Mouse (Mus musculus) cerebellum, postnatal 4 days (tissue): ENCODE results near the gene Orc1.

Experiments used
- DNase-seq, 2 experiments: peaks; one replicate each; pipeline ENCODE4 v3.0.0; 2022; ENCODE audit warnings: low spot score in 2 of 2, mixed read lengths in 1 of 2

Gene Orc1

GRCm38 (mm10) chr4:108578840-108579742 lies at the start of gene Orc1, which contains the start of gene Prpf38a:
Orc1 (plus strand) TSS chr4:108579423.
Prpf38a (minus strand) TSS chr4:108579336.
- DNase-seq, result peak; percentile 88 to 97

GRCm38 (mm10) chr4:108539701-108540100 lies 39.5 kb upstream of the Orc1 start:
- no peak for DNase-seq

- no peak for DNase-seq
These were observed 14.2 kb upstream of the Orc1 start for GRCm38 (mm10) chr4:108565026-108565425.

GRCm38 (mm10) chr4:108572644-108573043 lies 6.6 kb upstream of the Orc1 start:
- DNase-seq, result no peak

- DNase-seq, result no peak
These were observed 654 bp downstream of the Orc1 start for GRCm38 (mm10) chr4:108579743-108580411.

GRCm38 (mm10) chr4:108593376-108593775 lies 14.2 kb downstream of the Orc1 start:
- no peak for DNase-seq

DNA sequence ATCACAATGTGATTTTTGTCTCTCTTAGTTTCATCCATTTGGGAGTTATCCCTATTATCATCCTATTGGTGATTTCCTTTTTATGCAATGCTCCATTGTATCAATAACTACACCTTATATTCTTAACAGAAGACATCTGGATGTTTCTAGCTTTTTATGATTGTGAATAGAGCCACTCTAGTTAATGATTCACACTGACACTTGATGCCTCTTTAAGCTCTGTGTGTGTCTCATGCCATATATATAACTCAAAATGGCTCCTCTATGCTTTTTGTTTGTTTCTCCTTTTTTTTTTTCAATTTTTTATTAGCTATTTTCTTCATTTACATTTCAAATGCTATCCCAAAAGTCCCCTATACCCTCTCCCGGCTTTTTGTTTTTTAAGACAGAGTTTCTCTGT lies 16.6 kb downstream of the Orc1 start:
- DNase-seq, result no peak

DNA sequence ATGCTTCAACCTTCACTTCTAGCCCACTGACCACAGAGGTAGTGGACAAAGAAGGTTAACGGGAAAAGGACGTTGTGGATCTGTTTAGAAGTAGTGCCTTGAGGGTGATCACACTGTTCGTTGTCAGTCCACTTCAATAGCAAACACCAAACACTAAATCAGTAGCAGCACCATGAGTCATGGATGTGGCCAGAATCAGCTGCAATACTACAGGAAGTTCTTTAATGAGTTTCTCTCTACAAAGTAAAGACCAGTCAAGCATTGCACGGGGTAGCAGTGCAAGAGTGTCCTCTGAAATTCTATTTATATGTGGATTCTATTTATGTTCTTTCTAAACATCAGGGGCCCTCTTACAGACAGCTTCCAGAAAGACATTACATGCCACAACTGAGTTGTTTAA lies 19.1 kb downstream of the Orc1 start:
- no peak for DNase-seq

- DNase-seq, result no peak
These were observed 22.6 kb downstream of the Orc1 start for GRCm38 (mm10) chr4:108601870-108602269.

- no peak for DNase-seq
These were observed 29.4 kb downstream of the Orc1 start for GRCm38 (mm10) chr4:108608651-108609050.

DNA sequence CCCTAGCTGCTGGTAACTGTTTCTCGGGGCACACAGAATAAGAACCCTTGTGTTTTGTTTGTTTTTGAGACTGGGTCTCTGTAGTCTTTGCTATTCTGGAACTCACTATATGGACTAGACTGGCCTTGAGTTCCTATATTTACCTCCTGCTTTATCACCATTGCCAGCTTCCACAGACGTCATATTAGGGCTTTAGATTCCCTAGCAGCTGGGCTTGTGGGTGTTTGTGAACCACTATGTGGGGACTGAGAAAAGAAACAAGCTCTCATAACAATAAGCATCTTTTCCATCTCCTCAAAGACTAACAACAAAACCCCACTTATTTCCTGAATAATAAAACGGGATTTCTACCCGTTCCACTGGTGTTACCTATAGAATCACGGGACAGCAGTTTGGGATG lies 31.7 kb downstream of the Orc1 start:
- no peak for DNase-seq

GRCm38 (mm10) chr4:108618586-108618985 lies 39.4 kb downstream of the Orc1 start:
- DNase-seq, result no peak

DNA sequence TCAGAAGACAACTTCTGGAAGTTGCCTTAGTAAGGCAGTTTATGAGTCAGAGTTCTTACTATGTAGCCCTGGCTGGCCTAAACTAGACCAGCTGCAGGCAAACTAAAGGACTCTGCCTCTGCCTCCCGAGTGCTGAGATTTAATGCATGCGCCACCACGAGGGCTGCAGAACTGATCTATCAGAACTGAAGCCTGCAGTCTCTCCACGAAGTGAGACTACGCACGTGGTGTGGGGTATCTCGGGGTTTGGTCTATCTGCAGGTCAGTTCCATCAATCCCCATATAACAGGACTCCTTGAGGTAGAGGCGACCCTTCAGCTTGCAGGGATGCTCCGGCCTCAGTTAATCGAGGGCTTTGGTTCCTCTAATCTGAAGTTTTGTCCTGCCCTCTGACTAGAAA lies 39.9 kb downstream of the Orc1 start:
- no peak for DNase-seq

DNA sequence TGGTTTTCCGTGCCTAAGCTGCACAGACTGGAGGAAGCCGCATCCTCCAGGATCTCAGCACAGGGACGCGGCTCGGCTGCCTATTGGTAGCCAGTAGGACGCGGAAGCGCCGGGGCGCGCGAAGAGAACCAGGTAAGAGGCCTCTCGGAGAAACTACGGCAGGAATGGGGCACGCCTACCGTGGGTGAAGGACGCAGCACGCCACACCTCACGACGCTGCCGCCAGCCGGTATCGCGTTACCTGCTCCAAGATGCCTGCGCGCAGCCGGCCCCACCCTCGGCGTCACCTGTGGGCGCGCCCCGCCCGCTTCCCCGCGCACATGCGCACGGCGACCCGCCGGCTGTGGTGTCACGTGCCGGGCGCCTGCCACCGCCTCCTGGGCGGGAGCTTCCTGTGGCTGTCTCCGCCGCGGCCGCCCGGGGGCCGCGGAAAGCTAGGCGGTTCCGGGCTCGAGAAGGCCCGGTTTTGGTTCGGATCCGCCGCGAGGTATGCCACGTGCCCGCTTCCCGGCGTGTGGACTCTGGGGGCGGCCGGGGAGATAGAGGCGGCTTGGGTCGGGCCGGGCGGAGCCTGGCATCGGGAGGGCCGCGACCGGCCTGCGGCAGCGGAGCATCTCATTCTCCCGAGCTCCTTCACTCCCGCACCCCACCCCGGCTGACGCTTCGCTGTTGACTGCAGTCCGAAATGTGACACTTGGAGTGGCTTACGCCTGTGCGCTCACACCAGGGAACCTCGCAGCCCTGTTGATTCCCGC lies 40.5 kb downstream of the Orc1 start, which contains the start of gene Cc2d1b:
TSS of gene Cc2d1b (plus strand) at position 354 of the 755 bp plus-strand sequence.
- DNase-seq, result peak; percentile 70 to 85

GRCm38 (mm10) chr4:108620536-108620935 lies 41.3 kb downstream of the Orc1 start:
- DNase-seq, result no peak

DNA sequence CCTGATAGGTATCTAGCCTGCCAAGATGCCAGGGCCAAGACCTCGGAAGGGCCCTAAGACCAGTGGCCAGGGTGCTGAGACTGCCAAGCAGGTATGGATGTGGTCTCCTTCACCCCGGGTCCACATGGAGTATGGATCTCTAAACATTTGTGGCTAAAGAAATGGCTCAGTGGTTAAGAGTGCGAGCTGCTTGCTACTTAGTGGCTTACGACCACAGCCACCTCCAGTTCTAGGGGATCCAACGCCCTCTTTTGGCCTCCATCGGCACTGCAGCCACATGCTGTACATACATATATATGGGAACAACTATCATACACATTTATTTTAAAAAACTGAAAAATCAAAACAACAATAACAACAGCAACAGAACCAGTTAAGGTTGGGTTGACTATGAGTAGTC lies 42.3 kb downstream of the Orc1 start:
- no peak for DNase-seq

GRCm38 (mm10) chr4:108627066-108627465 lies 47.8 kb downstream of the Orc1 start:
- DNase-seq, result no peak

- DNase-seq, result no peak
These were observed 50.2 kb downstream of the Orc1 start for GRCm38 (mm10) chr4:108629363-108629880.

- no peak for DNase-seq
These were observed 50.9 kb downstream of the Orc1 start for GRCm38 (mm10) chr4:108630096-108630495.

DNA sequence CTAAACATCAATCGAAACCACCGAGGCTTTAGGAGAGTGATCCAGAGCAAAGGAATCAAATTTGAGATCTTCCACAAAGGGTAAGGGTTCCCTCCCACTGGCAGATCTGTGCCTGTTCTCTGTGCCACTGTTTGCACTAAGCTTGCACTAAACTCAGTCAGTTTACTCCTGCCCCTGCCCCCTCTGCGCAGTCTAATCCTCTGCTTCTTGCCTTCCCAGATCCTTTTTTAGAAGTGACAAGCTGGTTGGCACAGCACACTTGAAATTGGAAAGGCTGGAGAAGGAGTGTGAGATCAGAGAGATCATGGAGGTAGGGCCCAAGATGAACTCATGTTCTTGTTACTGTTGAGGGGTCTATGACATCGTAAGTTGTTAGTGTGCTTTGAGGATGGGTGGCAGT lies 52.4 kb downstream of the Orc1 start:
- DNase-seq, result no peak

DNA sequence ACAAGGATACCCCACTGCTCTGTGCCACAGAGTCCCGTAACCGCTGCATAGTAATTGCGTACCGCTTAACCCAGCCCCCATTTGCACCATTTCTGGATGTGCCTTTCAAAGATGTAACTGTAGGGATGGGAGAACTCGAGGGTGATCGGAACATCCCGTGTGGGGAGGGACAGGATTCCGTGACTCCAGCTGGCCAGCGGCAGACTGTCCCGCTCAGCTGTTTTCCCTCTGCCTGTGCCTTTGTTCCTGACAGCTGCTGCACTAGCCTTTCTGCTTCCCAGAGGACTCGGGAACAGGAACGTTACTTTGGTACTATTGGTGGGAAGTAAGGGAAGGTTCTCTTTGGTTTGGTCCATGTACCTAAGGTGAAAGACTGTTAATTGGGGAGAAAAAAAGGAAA lies 54.5 kb downstream of the Orc1 start:
- DNase-seq, result no peak

DNA sequence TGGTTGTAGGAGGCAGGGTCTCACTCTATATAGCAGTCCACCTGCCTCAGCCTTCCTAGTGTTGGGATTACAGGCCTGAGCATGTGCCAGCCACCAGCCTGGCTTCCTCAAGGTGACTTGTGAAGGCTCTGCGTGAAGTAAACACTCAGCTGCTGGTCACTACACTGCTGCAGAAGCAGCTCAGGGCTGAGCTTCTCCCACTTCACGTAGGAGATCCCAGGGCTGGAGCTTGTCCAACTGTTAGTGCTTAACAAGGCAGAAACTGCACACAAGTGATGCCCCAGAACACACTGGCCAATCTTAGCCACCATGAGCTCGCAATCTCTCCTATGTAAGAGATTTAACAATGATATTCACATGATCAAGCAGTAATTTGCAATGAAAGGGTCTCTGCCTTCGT lies 55.5 kb downstream of the Orc1 start:
- no peak for DNase-seq
